Mouse (Mus musculus) megakaryocyte progenitor cell, adult 5-6 weeks (primary cell): ENCODE results near the gene Agxt. TPM values are rescaled to one million over a fixed set of nuclear protein-coding genes. Genes with fewer than 3 reads are reported as not detected.

ENCODE experiments used
- ATAC-seq: replicated peaks from 2 replicates; pipeline ENCODE4 v1.8.0; 2016; ENCODE audit warnings: mild to moderate bottlenecking, moderate TSS enrichment, inconsistent platforms; ENCODE audit not compliant: poor library complexity
- total RNA-seq, 2 experiments: library from RNA; stranded (forward) in 1 of 2; stranded (reverse) in 1 of 2; fragments of 157-497, 149-512 nt in 1 of 2; fragments of 200-1000 nt in 1 of 2; gene quantifications; 2 replicates each; pipeline versions ENCODE4 v1.2.3 to v1.2.4; 2015 to 2017

Gene Agxt
- total RNA-seq, 2 experiments from 2014 or later: not detected

DNA sequence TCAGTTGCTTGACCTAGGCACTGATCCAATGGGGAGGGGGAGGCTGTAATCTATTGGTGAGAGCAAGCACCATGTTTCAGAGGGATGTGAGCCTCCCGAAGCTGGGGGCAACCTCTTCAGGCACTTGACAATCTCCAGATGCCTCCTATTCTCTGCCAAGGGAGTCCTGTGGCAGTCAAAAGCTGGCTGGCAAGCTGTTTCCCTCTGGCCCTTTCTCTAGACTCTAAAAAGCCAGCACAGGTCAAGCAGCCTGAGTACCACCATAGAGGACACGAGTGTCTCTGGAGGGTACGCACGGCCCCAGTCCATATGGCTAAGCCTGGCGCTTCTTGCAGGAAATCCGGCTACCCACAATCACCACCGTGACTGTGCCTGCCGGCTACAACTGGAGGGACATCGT is 9.1 kb downstream of the Agxt start:
- ATAC-seq: no peak

- no peak for ATAC-seq
Observed at GRCm38 (mm10) chr1:93150907-93151661, 16.0 kb downstream of the Agxt start.

DNA sequence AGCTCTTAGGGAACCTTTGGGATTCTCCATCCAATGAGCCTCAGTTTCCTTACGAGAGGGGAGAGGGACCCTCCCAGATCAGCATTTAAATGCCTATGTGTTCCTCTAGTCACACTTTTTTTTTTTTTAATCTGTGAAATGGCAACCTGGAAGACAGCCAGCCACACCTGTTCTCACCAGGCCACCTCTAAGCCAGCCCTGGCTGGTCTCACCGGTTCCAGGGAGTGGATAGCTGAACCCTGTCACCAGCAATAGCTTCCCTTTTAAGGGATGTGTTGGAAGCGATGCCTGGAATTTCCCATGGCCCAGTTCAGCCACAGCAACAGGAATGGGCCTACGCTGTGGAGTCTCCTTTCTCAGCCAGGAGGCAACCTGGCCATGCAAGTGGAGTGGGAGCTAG is 22.5 kb downstream of the Agxt start:
- ATAC-seq: no peak

DNA sequence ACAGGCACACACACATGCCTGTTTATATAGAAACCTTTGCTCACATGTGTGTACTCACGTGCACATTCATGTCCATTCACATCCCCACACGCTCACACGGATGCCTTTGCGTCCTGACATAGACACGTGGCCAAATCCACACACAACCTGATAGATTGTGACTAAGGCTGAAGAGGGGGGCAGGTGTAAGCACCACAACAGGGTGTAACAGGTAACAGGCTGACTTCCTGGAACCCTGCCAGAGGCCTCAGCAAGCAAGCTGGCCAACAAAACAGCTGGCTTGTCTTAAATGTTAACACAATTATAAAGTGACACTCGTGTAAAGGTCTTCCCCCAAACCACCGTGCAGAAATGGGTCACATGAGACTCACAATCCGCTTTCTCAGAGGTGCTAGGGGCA is 23.9 kb downstream of the Agxt start:
- no peak for ATAC-seq

DNA sequence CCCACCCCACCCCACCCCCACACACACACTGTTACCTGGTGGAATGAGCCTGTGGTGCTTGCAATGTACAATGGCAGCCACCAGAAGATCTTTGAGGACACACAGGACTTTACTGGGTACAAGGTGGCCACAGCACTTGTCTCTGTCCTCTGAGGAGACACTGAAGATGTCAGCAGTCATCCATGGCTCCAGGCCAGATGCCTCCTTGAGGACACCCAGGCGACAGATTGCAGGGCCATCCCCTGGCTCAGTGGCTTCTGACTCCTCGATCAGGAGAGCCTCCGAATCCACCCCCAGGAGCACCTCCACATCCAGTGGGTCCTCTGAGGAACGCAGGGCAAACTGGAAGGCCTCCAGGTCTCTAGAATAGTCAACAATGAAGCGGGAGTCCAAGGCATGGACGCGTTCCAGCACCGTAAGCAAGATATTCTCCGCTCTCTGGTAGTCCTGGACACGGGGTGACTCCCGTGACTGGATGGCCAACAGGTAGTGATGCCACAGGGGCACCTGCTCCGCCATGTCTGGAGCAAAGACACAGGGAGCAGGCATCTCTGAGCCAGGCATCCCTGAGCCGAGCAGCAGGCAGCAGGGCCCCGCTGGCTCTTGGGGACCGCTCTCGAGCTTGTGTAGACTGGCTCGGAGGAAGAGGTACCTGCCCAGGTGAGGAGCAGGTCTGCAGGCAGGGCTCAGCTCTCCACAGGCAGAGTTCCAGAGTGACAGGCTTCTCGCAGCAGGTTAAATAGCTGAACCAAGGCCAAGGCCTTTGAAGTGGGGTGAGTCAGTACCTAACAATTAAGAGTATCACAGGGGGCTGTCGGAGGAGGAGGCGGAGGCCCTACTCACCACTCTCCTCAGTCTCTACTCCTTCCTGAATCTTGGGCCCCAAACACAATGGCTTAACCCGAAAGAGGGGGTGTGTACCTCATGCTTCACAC is 24.8 kb downstream of the Agxt start:
- ATAC-seq: no peak

GRCm38 (mm10) chr1:93160501-93161133 is 25.6 kb downstream of the Agxt start, which contains the start of gene 2310007B03Rik:
Gene 2310007B03Rik (minus strand): TSS chr1:93160948.
- ATAC-seq: no peak

DNA sequence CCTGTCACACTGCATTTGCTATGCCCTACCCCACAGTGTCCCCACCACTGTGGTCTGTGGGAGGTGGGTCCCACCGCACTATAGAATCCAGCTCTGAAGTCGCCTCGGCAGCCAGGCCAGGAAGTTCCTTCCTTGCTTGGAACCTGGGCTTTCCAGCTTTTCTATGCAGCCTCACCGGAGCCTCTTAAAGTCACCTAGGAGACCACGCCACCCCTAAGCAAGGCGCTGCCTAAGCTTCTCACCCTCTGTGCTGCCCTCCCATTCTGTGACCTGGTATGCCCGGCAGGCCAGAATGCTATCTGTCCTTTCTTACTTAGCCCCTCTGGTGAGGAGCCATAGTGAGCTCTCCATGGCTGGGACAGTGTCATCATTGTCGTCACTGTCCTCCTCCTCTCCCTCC is 26.3 kb downstream of the Agxt start:
- ATAC-seq: no peak

- no peak for ATAC-seq
Observed at GRCm38 (mm10) chr1:93161921-93162320, 26.9 kb downstream of the Agxt start.

GRCm38 (mm10) chr1:93162588-93162987 is 27.5 kb downstream of the Agxt start:
- ATAC-seq: no peak

GRCm38 (mm10) chr1:93165447-93165846 is 30.4 kb downstream of the Agxt start:
- peak; percentile 69 for ATAC-seq

- no peak for ATAC-seq
Observed at GRCm38 (mm10) chr1:93166346-93167079, 31.5 kb downstream of the Agxt start.

DNA sequence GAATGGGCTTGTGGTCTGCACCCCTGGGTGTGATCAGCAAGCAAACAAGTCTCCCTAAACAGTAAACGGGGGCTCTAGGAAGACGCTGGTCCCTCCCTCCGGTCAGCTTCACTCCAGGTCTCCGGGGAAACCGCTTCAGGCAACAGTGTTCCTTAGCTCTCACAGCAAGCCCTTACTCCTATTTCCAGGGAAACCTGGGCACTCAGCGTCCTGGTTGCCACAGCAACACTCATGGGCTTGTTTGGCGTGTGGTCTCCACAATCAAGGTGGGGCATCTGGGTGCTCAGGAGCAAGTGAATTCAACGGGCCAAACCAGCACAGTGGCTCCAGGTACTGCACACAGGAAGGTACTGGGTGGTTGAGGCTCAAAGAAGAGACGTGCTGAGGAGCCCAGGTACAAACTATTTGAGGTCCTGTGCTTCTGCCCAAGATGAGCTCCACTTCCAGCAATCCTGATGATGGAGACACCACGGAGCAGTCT is 33.3 kb downstream of the Agxt start, which contains the start of gene Crocc2:
TSS of gene Crocc2 (plus strand) at position 431 of the 481 bp plus-strand sequence.
- ATAC-seq: no peak

- ATAC-seq: no peak
Observed at GRCm38 (mm10) chr1:93173665-93174064, 38.6 kb downstream of the Agxt start.

- ATAC-seq: peak; percentile 91
Observed at GRCm38 (mm10) chr1:93174399-93174798, 39.4 kb downstream of the Agxt start.

GRCm38 (mm10) chr1:93175849-93176248 is 40.8 kb downstream of the Agxt start:
- ATAC-seq: no peak

DNA sequence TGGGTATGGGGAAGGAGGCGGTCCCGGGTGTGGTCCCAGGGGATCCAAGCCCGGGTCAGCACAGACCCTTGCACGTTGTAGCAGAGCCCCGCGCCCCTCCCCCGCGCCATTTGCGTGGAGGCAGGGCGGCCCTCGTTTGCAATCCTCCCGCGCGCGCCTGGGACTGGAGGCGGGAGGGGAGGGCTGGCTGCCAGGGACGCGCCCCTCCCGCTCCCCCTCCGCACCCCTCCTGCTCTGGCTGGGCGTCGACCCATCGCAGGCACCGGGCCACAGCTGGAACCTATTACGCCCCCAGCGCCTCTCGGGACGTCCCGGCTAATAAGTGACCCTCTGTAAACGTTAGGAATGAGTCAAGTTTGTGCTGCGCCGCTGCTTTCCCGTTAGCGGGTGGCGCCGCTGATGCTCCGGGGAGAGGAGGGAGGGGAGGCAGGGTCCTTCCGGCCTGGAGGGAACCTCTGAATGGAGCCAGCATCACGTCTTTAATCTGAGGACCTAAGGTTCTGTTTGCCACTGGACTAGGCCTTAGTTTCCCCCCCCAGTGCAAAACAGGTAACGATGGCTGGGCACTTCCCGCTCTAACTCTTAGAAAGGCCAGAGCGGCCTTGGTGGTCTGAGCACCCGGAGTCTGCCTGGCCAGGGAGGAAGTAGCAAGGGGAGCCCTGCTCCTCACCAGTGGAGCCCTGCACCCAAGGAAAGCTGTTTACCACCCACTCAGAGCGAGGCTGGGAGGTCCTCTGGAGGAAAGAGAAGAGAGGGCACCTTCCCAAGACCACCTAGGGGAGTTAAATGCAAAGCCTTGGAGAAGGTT is 41.7 kb downstream of the Agxt start:
- ATAC-seq: no peak

DNA sequence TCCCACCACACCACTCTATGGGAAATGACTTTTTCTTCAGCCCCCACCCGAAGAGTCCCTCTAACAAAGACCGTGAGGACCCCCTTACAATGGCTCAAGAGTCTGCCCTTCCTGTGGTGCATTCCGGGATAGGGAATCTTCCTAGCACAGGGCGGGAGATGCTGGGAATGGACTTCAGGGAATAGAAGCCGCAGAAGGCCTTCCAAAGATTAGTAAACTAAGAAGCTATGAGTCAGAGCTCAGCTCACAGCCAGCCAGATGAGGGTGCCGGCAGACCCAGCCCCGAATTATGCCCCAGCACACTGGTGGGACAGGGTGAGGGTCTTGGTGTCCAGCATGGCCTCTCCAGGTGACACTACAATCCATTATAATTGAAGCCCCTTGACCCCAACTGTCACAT is 47.2 kb downstream of the Agxt start:
- ATAC-seq: no peak

DNA sequence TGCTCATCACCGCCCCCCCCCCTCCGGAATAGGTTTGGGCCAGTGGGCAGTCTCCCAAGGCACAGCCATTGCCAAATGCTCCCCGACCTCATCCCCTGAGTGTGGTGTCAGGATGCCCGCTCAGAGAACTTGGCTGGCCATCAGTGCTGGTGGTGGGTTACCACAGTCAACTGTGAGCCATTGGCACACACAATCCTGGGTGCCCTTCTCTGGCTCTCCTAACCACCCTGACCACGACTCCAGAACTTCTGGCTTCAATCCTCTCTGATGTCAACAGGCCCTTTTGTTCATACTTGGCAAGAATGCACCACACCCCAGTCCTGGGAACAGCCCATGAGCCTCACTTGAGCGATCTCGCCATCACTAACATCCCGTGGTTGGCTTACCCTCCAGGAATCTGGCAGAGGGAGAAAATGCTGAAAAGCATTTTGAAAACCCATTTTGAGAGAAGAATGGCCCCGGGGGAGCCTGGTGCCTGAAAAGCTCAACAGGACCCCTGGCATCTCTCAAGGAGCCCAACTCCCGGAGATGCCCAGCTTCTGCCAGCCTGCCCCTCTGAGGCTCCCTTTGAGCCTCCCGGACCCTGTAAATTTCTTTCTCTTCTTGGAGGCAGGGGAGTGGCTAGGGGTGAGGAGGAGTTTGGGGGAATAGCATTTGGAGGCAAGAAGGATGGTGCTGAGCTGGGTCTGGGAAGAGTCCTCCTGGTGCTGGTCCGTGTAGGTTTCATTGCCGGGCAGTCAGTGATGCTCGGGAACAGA is 49.2 kb downstream of the Agxt start:
- no peak for ATAC-seq

DNA sequence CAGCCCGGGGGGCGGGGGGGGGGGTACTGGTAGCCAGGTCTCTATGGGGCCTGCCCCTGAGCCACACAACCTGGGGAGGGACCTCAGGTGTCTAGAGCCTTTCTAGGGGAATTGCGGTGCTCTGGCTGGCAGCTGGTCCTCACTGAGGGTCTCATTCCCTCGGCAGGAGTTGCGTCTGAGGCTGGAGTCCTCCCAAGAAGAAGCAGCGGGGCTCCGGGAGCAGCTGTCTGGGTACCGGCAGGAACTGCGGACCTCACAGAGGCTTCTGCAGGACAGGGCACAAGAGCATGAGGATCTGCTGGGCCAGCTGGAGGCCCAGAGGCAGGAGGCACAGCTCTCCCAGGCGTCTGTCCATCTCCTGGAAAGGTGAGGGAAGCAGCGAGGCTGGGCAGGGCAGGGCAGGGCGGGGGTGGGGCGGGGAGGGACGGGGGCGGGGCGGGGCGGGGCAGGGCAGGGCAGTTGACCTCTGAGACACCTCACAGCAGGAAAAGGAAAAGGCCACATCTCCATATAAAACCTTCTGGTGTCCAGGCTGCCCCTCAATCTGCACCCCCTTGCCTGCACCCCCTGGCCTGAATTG is 55.8 kb downstream of the Agxt start:
- ATAC-seq: no peak
